Mouse (Mus musculus) hematopoietic stem cell, adult 5-6 weeks (primary cell): Measurements from ENCODE around the gene Orai2. TPM values are rescaled to one million over a fixed set of nuclear protein-coding genes. Genes with fewer than 3 reads are reported as not detected.

Experiments used
- ATAC-seq, 2 experiments: fragments of 125-278 bp in 1 of 2; replicated peaks in 1 of 2; 2 replicates each; pipeline ENCODE4 v1.8.0; 2016 to 2017; ENCODE audit warnings: inconsistent platforms in 2 of 2, mild to moderate bottlenecking in 2 of 2, moderate number of reproducible peaks in 2 of 2, low read depth in 1 of 2, moderate TSS enrichment in 1 of 2; ENCODE audit not compliant: low FRiP score in 2 of 2, poor library complexity in 2 of 2, severe bottlenecking in 2 of 2, insufficient read depth in 1 of 2, low TSS enrichment in 1 of 2
- total RNA-seq: library from RNA; stranded (forward); fragments of 172-1452, 232-1000 nt; gene quantifications from 2 replicates; pipeline ENCODE4 v1.2.3, GENCODE M21; 2017

Gene Orai2
- total RNA-seq, 1 experiment from 2014 or later, result 25.8 TPM

DNA sequence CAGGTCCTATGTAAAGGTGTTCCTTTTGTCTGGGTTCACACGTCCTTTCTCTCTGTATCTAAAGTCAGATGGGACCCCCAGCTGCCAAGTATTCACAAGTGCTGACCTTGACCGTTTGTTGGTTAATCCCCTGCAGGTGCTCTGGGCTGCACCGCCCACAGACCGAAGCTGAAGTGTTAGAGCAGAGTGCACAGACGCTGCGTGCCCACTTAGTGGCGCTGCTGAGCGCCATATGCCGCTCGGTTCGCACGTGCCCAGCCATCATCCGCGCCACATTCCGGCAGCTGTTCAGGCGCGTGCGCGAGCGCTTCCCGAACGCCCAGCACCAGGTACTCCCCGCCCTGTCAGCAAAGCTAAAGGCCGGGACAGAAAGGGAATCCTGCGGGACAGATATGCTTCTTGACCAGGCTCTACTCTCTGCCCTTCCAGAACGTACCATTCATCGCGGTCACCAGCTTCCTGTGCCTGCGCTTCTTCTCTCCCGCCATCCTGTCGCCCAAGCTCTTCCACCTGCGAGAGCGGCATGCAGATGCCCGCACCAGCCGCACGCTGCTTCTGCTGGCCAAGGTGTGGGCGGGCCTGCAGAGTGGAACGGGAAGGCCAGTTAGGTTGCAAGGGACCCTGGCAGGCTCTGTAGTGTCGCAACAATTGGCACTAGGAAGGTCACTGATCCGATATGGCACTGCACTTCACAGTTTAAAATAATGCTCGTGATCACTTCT lies 68.3 kb downstream of the Orai2 start:
- peak; percentile 94 to 97 for ATAC-seq

- ATAC-seq, result no peak
These were observed 72.0 kb downstream of the Orai2 start for GRCm38 (mm10) chr5:136098536-136098935.

Other genes starting within 250 kb of the Orai2 start
- 95.4 and 110 TPM in 2 replicates for gene Ywhag, start 236.1 kb downstream of the Orai2 start, total RNA-seq
- 3.4 and 3.8 TPM in 2 replicates for gene Ssc4d, start 196.2 kb downstream of the Orai2 start, total RNA-seq
- not detected in 2 replicates for gene Zp3, start 190.6 kb downstream of the Orai2 start, total RNA-seq
- 3.4 and 4.4 TPM in 2 replicates for gene Dtx2, start 175.9 kb downstream of the Orai2 start, total RNA-seq
- gene Upk3b, start 132.2 kb downstream of the Orai2 start, total RNA-seq, result not detected in 2 replicates
- gene Upk3bl, start 116.2 kb downstream of the Orai2 start, total RNA-seq, result not detected in 2 replicates
- 25.2 and 27.2 TPM in 2 replicates for gene Rasa4, start 86.8 kb downstream of the Orai2 start, total RNA-seq
- gene Polr2j, start 54.1 kb downstream of the Orai2 start, total RNA-seq, result 73.1 and 96.1 TPM in 2 replicates
- gene Lrwd1, start 34.6 kb downstream of the Orai2 start, total RNA-seq, result 26.8 and 40.3 TPM in 2 replicates
- gene Alkbh4, start 34.6 kb downstream of the Orai2 start, total RNA-seq, result 6.6 and 12.6 TPM in 2 replicates
- 42.5 and 55.0 TPM in 2 replicates for gene Prkrip1, start 28.2 kb upstream of the Orai2 start, total RNA-seq
- gene Sh2b2, start 75.8 kb upstream of the Orai2 start, total RNA-seq, result 3.6 and 7.4 TPM in 2 replicates